Mouse (Mus musculus) forebrain, embryonic 16.5 days (tissue): Measurements from ENCODE around the gene Mink1. TPM values are rescaled to one million over a fixed set of nuclear protein-coding genes. Genes with fewer than 3 reads are reported as not detected.

Source experiments
- ATAC-seq: fragments of 200-750 bp; cut with Nextera tagmentation; 2 replicates; pipeline ENCODE4 v1.8.0; 2017; ENCODE audit warnings: mild to moderate bottlenecking, moderate library complexity
- H3K27ac ChIP-seq: fragments of 300-500 bp; sonication (generic); 2 replicates; pipeline ENCODE4 v1.5.1; 2014; ENCODE audit warnings: low read length, control low read depth
- H3K27me3 ChIP-seq: fragments of 300-500 bp; sonication (generic); replicated peaks from 2 replicates; pipeline ENCODE4 v1.6.1; 2014; ENCODE audit warnings: low read length; ENCODE audit not compliant: control insufficient read depth, insufficient read depth
- H3K36me3 ChIP-seq: fragments of 300-500 bp; sonication (generic); 2 replicates; pipeline ENCODE4 v1.6.1; 2014; ENCODE audit not compliant: control insufficient read depth, insufficient read depth
- H3K4me1 ChIP-seq: fragments of 300-500 bp; sonication (generic); replicated peaks from 2 replicates; pipeline ENCODE4 v1.6.1; 2014; ENCODE audit warnings: low read length; ENCODE audit not compliant: control insufficient read depth, insufficient read depth
- H3K4me2 ChIP-seq: fragments of 300-500 bp; sonication (generic); 2 replicates; pipeline ENCODE4 v1.6.1; 2014; ENCODE audit warnings: mild to moderate bottlenecking, low read length, control low read depth
- H3K4me3 ChIP-seq: fragments of 300-500 bp; sonication (generic); replicated peaks from 2 replicates; pipeline ENCODE4 v1.5.1; 2014; ENCODE audit warnings: mild to moderate bottlenecking, low read length, control low read depth
- H3K9ac ChIP-seq: fragments of 300-500 bp; sonication (generic); replicated peaks from 2 replicates; pipeline ENCODE4 v1.6.1; 2014; ENCODE audit warnings: low read depth, low read length, control low read depth
- H3K9me3 ChIP-seq: fragments of 300-500 bp; sonication (generic); 2 replicates; pipeline ENCODE4 v1.6.1; 2016; ENCODE audit warnings: low read length; ENCODE audit not compliant: control insufficient read depth
- WGBS: fragments of 180-500 bp; shearing (Covaris S2); extraction: QIAGEN DNeasy Blood & Tissue Kit; methylation state at CpG from one replicate; pipeline ENCODE4 v1.1.7; 2014; 5-methylcytosine and 5-hydroxymethylcytosine counted together
- polyA plus RNA-seq: library from polyadenylated mRNA; unstranded; fragments of >200 nt; fragmentation: Nextera tagmentation; extraction: Ambion mirVana; gene quantifications from 2 replicates; pipeline ENCODE4 v1.2.1, GENCODE M21; 2015

Mink1 gene
- polyA plus RNA-seq, 1 experiment from 2014 or later: 17.5 TPM

GRCm38 (mm10) chr11:70630129-70630528, 67.4 kb downstream of the Mink1 start:
- 77% methylated on average over 7 of the region's 7 CpGs for WGBS
- no peak for ATAC-seq
- no peaks in the 10 kb centered on the region for H3K27me3 ChIP-seq
- no peaks in the 10 kb centered on the region for H3K4me1 ChIP-seq
- H3K4me2 ChIP-seq: no peak overlapping the region
- no peaks in the 10 kb centered on the region for H3K9me3 ChIP-seq
- H3K36me3 ChIP-seq: no peaks in the 10 kb centered on the region
- H3K27ac ChIP-seq: no peak overlapping the region
- H3K9ac ChIP-seq: no peak overlapping the region
- H3K4me3 ChIP-seq: no peak overlapping the region

- H3K4me1 ChIP-seq: no peaks in the 10 kb centered on the region
- H3K27me3 ChIP-seq: no peaks in the 10 kb centered on the region
- no peaks in the 10 kb centered on the region for H3K9me3 ChIP-seq
- H3K4me3 ChIP-seq: no peak overlapping the region
- 82% methylated on average over 4 of the region's 4 CpGs for WGBS
- no peak overlapping the region for H3K9ac ChIP-seq
- H3K27ac ChIP-seq: no peak overlapping the region
- H3K36me3 ChIP-seq: no peaks in the 10 kb centered on the region
- ATAC-seq: no peak
- H3K4me2 ChIP-seq: no peak overlapping the region
These were observed 72.9 kb downstream of the Mink1 start for GRCm38 (mm10) chr11:70635601-70636000.

GRCm38 (mm10) chr11:70637764-70638163, 75.1 kb downstream of the Mink1 start:
- no peaks in the 10 kb centered on the region for H3K9me3 ChIP-seq
- no peaks in the 10 kb centered on the region for H3K27me3 ChIP-seq
- 82% methylated on average over 1 of the region's 1 CpGs for WGBS
- H3K4me1 ChIP-seq: no peaks in the 10 kb centered on the region
- H3K4me2 ChIP-seq: no peak overlapping the region
- H3K4me3 ChIP-seq: no peak overlapping the region
- H3K36me3 ChIP-seq: no peaks in the 10 kb centered on the region
- H3K9ac ChIP-seq: no peak overlapping the region
- H3K27ac ChIP-seq: no peak overlapping the region
- ATAC-seq: no peak

- no peak overlapping the region for H3K4me2 ChIP-seq
- no peak overlapping the region for H3K4me3 ChIP-seq
- no peak overlapping the region for H3K27ac ChIP-seq
- WGBS: 89% methylated on average over 1 of the region's 1 CpGs
- no peaks in the 10 kb centered on the region for H3K9me3 ChIP-seq
- H3K4me1 ChIP-seq: no peaks in the 10 kb centered on the region
- H3K27me3 ChIP-seq: no peaks in the 10 kb centered on the region
- no peaks in the 10 kb centered on the region for H3K36me3 ChIP-seq
- no peak overlapping the region for H3K9ac ChIP-seq
- ATAC-seq: no peak
These were observed 75.6 kb downstream of the Mink1 start for GRCm38 (mm10) chr11:70638293-70638692.

GRCm38 (mm10) chr11:70638714-70639278, 76.1 kb downstream of the Mink1 start, which contains the start of gene Gp1ba:
TSS of gene Gp1ba (plus strand) at chr11:70639122.
- H3K4me2 ChIP-seq: no peak within 1 kb of the TSS
- no peak within 1 kb of the TSS for H3K4me3 ChIP-seq
- no peaks in the 10 kb centered on the region for H3K36me3 ChIP-seq
- 55% methylated on average over 5 of the region's 5 CpGs for WGBS
- no peaks in the 10 kb centered on the region for H3K27me3 ChIP-seq
- no peak for ATAC-seq
- H3K9me3 ChIP-seq: no peaks in the 10 kb centered on the region
- H3K27ac ChIP-seq: no peak within 1 kb of the TSS
- H3K9ac ChIP-seq: no peak within 1 kb of the TSS
- H3K4me1 ChIP-seq: no peaks in the 10 kb centered on the region

- Histone ChIP-seq H3K4me1 (no peaks in the 10 kb centered on the region), H3K4me2 (no peak overlapping the region), H3K9me3 (no peaks in the 10 kb centered on the region), H3K27me3 (no peaks in the 10 kb centered on the region), H3K27ac (no peak overlapping the region), H3K36me3 (peaks cover 6% of the 10 kb centered on the region), H3K9ac (no peak overlapping the region), H3K4me3 (no peak overlapping the region)
- WGBS: 84% methylated on average over 8 of the region's 8 CpGs
- ATAC-seq: no peak
These were observed 77.3 kb downstream of the Mink1 start for GRCm38 (mm10) chr11:70639976-70640375.

- ATAC-seq: no peak
- Histone ChIP-seq H3K4me1 (peaks cover 10% of the 10 kb centered on the region), H3K4me3 (no peak overlapping the region), H3K27ac (no peak overlapping the region), H3K9me3 (no peaks in the 10 kb centered on the region), H3K36me3 (peaks cover 6% of the 10 kb centered on the region), H3K27me3 (no peaks in the 10 kb centered on the region), H3K9ac (no peak overlapping the region), H3K4me2 (no peak overlapping the region)
- 82% methylated on average over 7 of the region's 7 CpGs for WGBS
These were observed 78.6 kb downstream of the Mink1 start for GRCm38 (mm10) chr11:70641241-70641640.

- Histone ChIP-seq H3K4me1 (peaks cover 17% of the 10 kb centered on the region), H3K36me3 (peaks cover 6% of the 10 kb centered on the region), H3K9ac (no peak overlapping the region), H3K4me3 (no peak overlapping the region), H3K9me3 (no peaks in the 10 kb centered on the region), H3K4me2 (no peak overlapping the region), H3K27me3 (no peaks in the 10 kb centered on the region), H3K27ac (no peak overlapping the region)
- 93% methylated on average over 6 of the region's 6 CpGs for WGBS
- ATAC-seq: no peak
These were observed 80.4 kb downstream of the Mink1 start for GRCm38 (mm10) chr11:70643051-70643450.

GRCm38 (mm10) chr11:70644564-70645103, 82.0 kb downstream of the Mink1 start:
- Histone ChIP-seq H3K36me3 (peaks cover 11% of the 10 kb centered on the region), H3K9me3 (no peaks in the 10 kb centered on the region), H3K4me2 (no peak overlapping the region), H3K27ac (no peak overlapping the region), H3K4me3 (no peak overlapping the region), H3K9ac (no peak overlapping the region), H3K4me1 (peaks cover 30% of the 10 kb centered on the region), H3K27me3 (no peaks in the 10 kb centered on the region)
- no peak for ATAC-seq
- 92% methylated on average over 8 of the region's 8 CpGs for WGBS
